Mouse (Mus musculus) MEL (cell line): ENCODE data around the gene Inip.

ENCODE experiments used
- CTCF ChIP-seq, 3 experiments: IDR thresholded peaks in 2 of 3; conservative IDR thresholded peaks in 1 of 3; 2 replicates each; pipeline ENCODE4 v1.5.1; 2011 to 2012; ENCODE audit warnings: low read length in 3 of 3, low read depth in 2 of 3, mild to moderate bottlenecking in 2 of 3, improper control_type of control experiment in 1 of 3, inconsistent platforms in 1 of 3, mixed read lengths in 1 of 3, moderate library complexity in 1 of 3; ENCODE audit not compliant: control insufficient read depth in 1 of 3, insufficient read depth in 1 of 3, poor library complexity in 1 of 3, severe bottlenecking in 1 of 3
- GATA1 ChIP-seq: IDR thresholded peaks from 2 replicates; pipeline ENCODE4 v1.6.1; 2011; ENCODE audit warnings: low read depth, low read length, improper control_type of control experiment
- JUND ChIP-seq: IDR thresholded peaks from 2 replicates; pipeline ENCODE4 v1.6.1; 2011; ENCODE audit warnings: low read depth, mild to moderate bottlenecking, improper control_type of control experiment, low read length
- MAX ChIP-seq: IDR thresholded peaks from 2 replicates; pipeline ENCODE4 v1.6.1; 2011; ENCODE audit warnings: low read length, improper control_type of control experiment
- MYC ChIP-seq: IDR thresholded peaks from 2 replicates; pipeline ENCODE4 v1.6.1; 2011; ENCODE audit warnings: low read depth, mild to moderate bottlenecking, low read length, improper control_type of control experiment, moderate library complexity
- POLR2A ChIP-seq, 2 experiments: IDR thresholded peaks; 2 replicates each; pipeline ENCODE4 v1.6.1; 2011 to 2012; ENCODE audit warnings: low read length in 2 of 2, mild to moderate bottlenecking in 2 of 2, control low read depth in 1 of 2, improper control_type of control experiment in 1 of 2, low read depth in 1 of 2, moderate library complexity in 1 of 2; ENCODE audit not compliant: control insufficient read depth in 1 of 2, insufficient read depth in 1 of 2, poor library complexity in 1 of 2
- RCOR1 ChIP-seq: IDR thresholded peaks from 2 replicates; pipeline ENCODE4 v1.6.1; 2012; ENCODE audit warnings: low read depth, mild to moderate bottlenecking, inconsistent platforms, low read length, improper control_type of control experiment
- TCF12 ChIP-seq: IDR thresholded peaks from 2 replicates; pipeline ENCODE4 v1.6.1; 2014; ENCODE audit warnings: low read depth, mild to moderate bottlenecking, inconsistent platforms, low read length, improper control_type of control experiment, moderate library complexity
- USF1 ChIP-seq: IDR thresholded peaks from 2 replicates; pipeline ENCODE4 v1.6.1; 2014; ENCODE audit warnings: low read depth, mild to moderate bottlenecking, inconsistent platforms, low read length, improper control_type of control experiment, moderate library complexity
- USF2 ChIP-seq, 2 experiments: IDR thresholded peaks; 2 replicates each; pipeline ENCODE4 v1.6.1; 2011 to 2012; ENCODE audit warnings: improper control_type of control experiment in 2 of 2, low read length in 2 of 2, borderline replicate concordance in 1 of 2, inconsistent platforms in 1 of 2, low read depth in 1 of 2, mild to moderate bottlenecking in 1 of 2; ENCODE audit not compliant: insufficient read depth in 1 of 2
- ZC3H11A ChIP-seq: IDR thresholded peaks from 2 replicates; pipeline ENCODE4 v1.6.1; 2012; ENCODE audit warnings: low read depth, mild to moderate bottlenecking, inconsistent platforms, low read length, improper control_type of control experiment
- ZMIZ1 ChIP-seq: IDR thresholded peaks from 2 replicates; pipeline ENCODE4 v1.6.1; 2012; ENCODE audit warnings: low read depth, mild to moderate bottlenecking, inconsistent platforms, low read length, improper control_type of control experiment, moderate library complexity
- ZNF384 ChIP-seq: IDR thresholded peaks from 2 replicates; pipeline ENCODE4 v1.6.1; 2012; ENCODE audit warnings: low read depth, mild to moderate bottlenecking, inconsistent platforms, low read length, improper control_type of control experiment

- TF ChIP-seq POLR2A (IDR thresholded peaks at IDR 0.05; ENCODE audit: control insufficient read depth in 1 of 2, insufficient read depth in 1 of 2, low read depth in 1 of 2, low read length in 2 of 2, poor library complexity in 1 of 2) (no peak), ZMIZ1 (no peak), ZNF384 (no peak), JUND (no peak), MAX (no peak), ZC3H11A (no peak), CTCF (IDR thresholded peaks at IDR 0.05 in 2 of 3, conservative IDR thresholded peaks at IDR 0.05 in 1 of 3; ENCODE audit: control insufficient read depth in 1 of 3, insufficient read depth in 1 of 3, low read depth in 2 of 3, low read length in 3 of 3, poor library complexity in 1 of 3, severe bottlenecking in 1 of 3) (no peak), GATA1 (no peak), USF2 (IDR thresholded peaks at IDR 0.05; ENCODE audit: borderline replicate concordance in 1 of 2, insufficient read depth in 1 of 2, low read depth in 1 of 2, low read length in 2 of 2) (no peak), MYC (no peak), TCF12 (no peak), RCOR1 (no peak), USF1 (no peak)
Measured at GRCm38 (mm10) chr4:59825634-59826033, 24.2 kb upstream of the Inip start.
